Mouse (Mus musculus): Measurements from ENCODE around the gene Plcd4. TPM values are rescaled to one million over a fixed set of nuclear protein-coding genes. Genes with fewer than 3 reads are reported as not detected.

Plcd4 gene
- polyA plus RNA-seq, 1 experiment = not detected

- WGBS = 8% methylated on average over 26 of the region's 26 CpGs
- Histone ChIP-seq H3K27ac (ENCODE audit: insufficient read depth, low read length) (peak overlapping the region; percentile 12; the same call in 1 of the 2 replicates), H3K4me1 (ENCODE audit: control insufficient read depth, insufficient read depth, insufficient read length) (peaks cover 5% of the 10 kb centered on the region), H3K4me3 (ENCODE audit: extremely low read depth, insufficient read depth, insufficient read length) (peak overlapping the region; percentile 87), H3K36me3 (ENCODE audit: control insufficient read depth, insufficient read depth, low read length) (peaks cover 9% of the 10 kb centered on the region), H3K27me3 (ENCODE audit: control insufficient read depth, insufficient read depth, low read length) (no peaks in the 10 kb centered on the region)
- TF ChIP-seq CTCF (IDR thresholded peaks at IDR 0.05; ENCODE audit: extremely low read depth, insufficient read depth, insufficient read length, insufficient replicate concordance) (no peak), POLR2A (IDR thresholded peaks at IDR 0.05; ENCODE audit: low read depth, low read length) (no peak)
- DNase-seq (ENCODE audit: low read depth in 1 of 2, low spot score in 2 of 2) = peak in 1 of 2 experiments; percentile 7
Measured at GRCm38 (mm10) chr1:74600501-74601266, 58.0 kb downstream of the Plcd4 start.

GRCm38 (mm10) chr1:74601267-74601962 is 58.7 kb downstream of the Plcd4 start, which contains the start of the genes Rnf25 and Stk36:
Gene Rnf25, minus strand, starts transcription at chr1:74601397.
Gene Stk36, plus strand, starts transcription at chr1:74601445.
- peak within 1 kb of the TSS; percentile 87 for H3K4me3 ChIP-seq (ENCODE audit: extremely low read depth, insufficient read depth, insufficient read length)
- no peaks in the 10 kb centered on the region for H3K27me3 ChIP-seq (ENCODE audit: control insufficient read depth, insufficient read depth, low read length)
- H3K27ac ChIP-seq (ENCODE audit: insufficient read depth, low read length) = peak within 1 kb of the TSS; percentile 12; the same call in 1 of the 2 replicates
- TF ChIP-seq CTCF (IDR thresholded peaks at IDR 0.05; ENCODE audit: extremely low read depth, insufficient read depth, insufficient read length, insufficient replicate concordance) (no peak), POLR2A (IDR thresholded peaks at IDR 0.05; ENCODE audit: low read depth, low read length) (peak; percentile 86)
- peak; percentile 68 to 79 for DNase-seq (ENCODE audit: low read depth in 1 of 2, low spot score in 2 of 2)
- WGBS = 16% methylated on average over 25 of the region's 25 CpGs
- H3K4me1 ChIP-seq (ENCODE audit: control insufficient read depth, insufficient read depth, insufficient read length) = peaks cover 5% of the 10 kb centered on the region
- H3K36me3 ChIP-seq (ENCODE audit: control insufficient read depth, insufficient read depth, low read length) = peaks cover 7% of the 10 kb centered on the region; the same call in 1 of the 2 replicates

Other genes with a start within 250 kb of the Plcd4 start
- gene Tmbim1, start 237.3 kb upstream of the Plcd4 start, polyA plus RNA-seq (2012; rRNA removed) = 60.8 and 66.5 TPM in 2 replicates
- 0.31 and 0.51 TPM in 2 replicates for gene Catip, start 180.8 kb upstream of the Plcd4 start, polyA plus RNA-seq (2012; rRNA removed)
- gene Slc11a1, start 167.7 kb upstream of the Plcd4 start, polyA plus RNA-seq (2012; rRNA removed) = 169 and 200 TPM in 2 replicates
- gene Ctdsp1, start 151.4 kb upstream of the Plcd4 start, polyA plus RNA-seq (2012; rRNA removed) = 96.1 and 114 TPM in 2 replicates
- gene Vil1, start 133.5 kb upstream of the Plcd4 start, polyA plus RNA-seq (2012; rRNA removed) = not detected in 2 replicates
- gene Cnot9, start 36.8 kb upstream of the Plcd4 start, polyA plus RNA-seq (2012; rRNA removed) = 12.6 and 14.8 TPM in 2 replicates
- gene Usp37, start 1.4 kb downstream of the Plcd4 start, polyA plus RNA-seq (2012; rRNA removed) = 2.5 and 2.7 TPM in 2 replicates
- 13.5 and 14.2 TPM in 2 replicates for gene Zfp142, start 45.4 kb downstream of the Plcd4 start, polyA plus RNA-seq (2012; rRNA removed)
- gene Bcs1l, start 45.4 kb downstream of the Plcd4 start, polyA plus RNA-seq (2012; rRNA removed) = 7.9 and 9.3 TPM in 2 replicates
- 31.4 and 33.5 TPM in 2 replicates for gene Rnf25, start 58.5 kb downstream of the Plcd4 start, polyA plus RNA-seq (2012; rRNA removed)
- 0.56 and 0.92 TPM in 2 replicates for gene Stk36, start 58.6 kb downstream of the Plcd4 start, polyA plus RNA-seq (2012; rRNA removed)
- gene Ttll4, start 118.9 kb downstream of the Plcd4 start, polyA plus RNA-seq (2012; rRNA removed) = 10.4 and 13.4 TPM in 2 replicates
- gene Cyp27a1, start 170.7 kb downstream of the Plcd4 start, polyA plus RNA-seq (2012; rRNA removed) = 23.2 and 25.0 TPM in 2 replicates
- gene Prkag3, start 206.3 kb downstream of the Plcd4 start, polyA plus RNA-seq (2012; rRNA removed) = 0.06 and 0.18 TPM in 2 replicates
- gene Wnt6, start 229.0 kb downstream of the Plcd4 start, polyA plus RNA-seq (2012; rRNA removed) = 1.9 and 2.0 TPM in 2 replicates
- gene Wnt10a, start 248.6 kb downstream of the Plcd4 start, polyA plus RNA-seq (2012; rRNA removed) = 3.1 and 3.2 TPM in 2 replicates

Measured in spleen, adult 2 months (tissue).